Mouse (Mus musculus): ENCODE measurements around the gene Vgf. TPM values are rescaled to one million over a fixed set of nuclear protein-coding genes. Genes with fewer than 3 reads are reported as not detected.
A peak's percentile ranks its signal among the peaks of the same experiment; 100 is the strongest.

Vgf gene
- total RNA-seq, 1 experiment from 2014 or later: not detected

DNA sequence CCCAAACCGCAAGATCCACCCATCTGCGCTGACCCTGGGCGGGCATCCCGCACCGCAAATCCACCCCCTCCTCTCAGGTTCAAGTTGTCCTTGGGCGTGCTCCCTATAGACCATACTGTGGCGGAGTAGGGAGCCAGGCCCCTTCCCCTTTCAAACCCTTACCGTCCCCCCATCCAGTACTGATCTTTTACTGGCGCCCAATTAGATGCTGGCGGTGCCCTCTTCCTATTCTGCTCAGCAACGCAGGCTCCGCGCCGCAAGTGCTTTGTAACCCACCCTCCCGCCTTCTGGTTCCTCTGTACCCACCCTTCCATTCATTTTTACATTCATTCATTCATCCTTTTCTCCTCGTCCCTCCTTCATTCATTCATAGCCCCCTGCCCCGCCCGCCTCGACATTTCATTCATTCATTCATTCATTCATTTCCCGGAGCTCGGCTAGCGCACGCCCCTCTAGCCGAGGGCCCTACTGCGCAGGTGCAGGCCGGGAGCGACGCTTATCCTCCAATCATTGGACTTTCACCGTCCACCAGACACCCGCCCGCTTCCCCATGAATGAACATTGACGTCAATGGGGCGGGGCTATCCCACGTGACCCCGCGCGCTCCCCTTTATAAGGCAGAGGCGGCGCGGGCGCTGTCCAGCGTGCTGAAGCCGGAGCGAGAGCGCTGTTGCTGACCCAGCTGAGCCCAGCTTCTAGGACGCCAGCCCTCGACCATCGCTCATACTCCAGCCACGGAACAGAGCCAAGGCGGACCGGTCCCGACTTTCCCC is 3.6 kb downstream of the Vgf start:
- peak; percentile 70 for ATAC-seq (replicated peaks; ENCODE audit: low read depth, poor library complexity, severe bottlenecking)

DNA sequence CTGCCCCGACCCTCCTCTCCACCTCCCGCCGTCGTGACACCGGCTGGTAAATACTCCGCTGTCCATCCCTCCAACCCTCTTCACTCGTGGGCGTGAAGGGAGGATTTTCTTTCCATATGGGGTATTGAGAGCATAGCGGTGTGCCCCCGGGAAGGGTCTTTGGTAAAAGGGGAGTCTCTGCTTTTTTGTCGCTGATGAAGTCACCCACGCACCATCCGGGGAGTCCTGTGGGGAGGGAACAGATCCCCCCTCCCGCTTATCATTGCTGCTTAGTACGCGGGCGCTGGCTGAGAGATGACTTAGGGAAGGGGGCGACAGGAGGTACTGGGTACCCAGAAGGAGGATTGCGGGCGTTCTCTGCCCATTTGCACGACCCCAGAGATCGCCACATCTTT is 4.2 kb downstream of the Vgf start:
- ATAC-seq (replicated peaks; ENCODE audit: low read depth, poor library complexity, severe bottlenecking): no peak

DNA sequence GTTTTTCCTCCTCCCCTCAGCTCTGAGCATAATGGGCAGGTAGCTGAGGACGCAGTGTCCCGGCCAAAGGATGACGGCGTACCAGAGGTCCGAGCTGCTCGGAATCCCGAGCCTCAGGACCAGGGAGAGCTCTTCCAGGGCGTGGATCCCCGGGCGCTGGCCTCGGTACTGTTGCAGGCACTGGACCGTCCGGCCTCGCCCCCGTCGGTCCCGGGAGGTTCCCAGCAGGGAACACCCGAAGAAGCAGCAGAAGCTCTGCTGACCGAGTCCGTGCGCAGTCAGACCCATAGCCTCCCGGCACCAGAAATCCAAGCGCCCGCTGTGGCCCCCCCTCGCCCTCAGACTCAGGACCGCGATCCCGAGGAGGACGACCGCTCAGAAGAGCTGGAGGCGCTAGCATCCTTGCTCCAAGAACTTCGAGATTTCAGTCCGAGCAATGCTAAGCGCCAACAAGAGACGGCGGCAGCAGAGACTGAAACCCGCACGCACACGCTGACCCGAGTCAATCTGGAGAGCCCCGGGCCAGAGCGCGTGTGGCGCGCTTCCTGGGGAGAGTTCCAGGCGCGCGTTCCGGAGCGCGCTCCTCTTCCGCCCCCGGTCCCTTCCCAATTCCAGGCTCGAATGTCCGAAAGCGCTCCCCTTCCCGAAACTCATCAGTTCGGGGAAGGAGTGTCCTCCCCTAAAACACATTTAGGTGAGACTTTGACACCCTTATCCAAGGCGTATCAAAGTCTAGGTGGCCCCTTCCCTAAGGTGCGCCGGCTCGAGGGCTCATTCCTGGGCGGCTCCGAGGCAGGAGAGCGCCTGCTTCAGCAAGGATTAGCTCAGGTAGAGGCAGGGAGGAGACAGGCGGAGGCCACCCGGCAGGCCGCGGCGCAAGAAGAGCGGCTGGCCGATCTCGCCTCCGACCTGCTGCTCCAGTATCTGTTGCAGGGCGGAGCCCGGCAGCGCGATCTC is 5.2 kb downstream of the Vgf start:
- ATAC-seq (replicated peaks; ENCODE audit: low read depth, poor library complexity, severe bottlenecking): no peak

DNA sequence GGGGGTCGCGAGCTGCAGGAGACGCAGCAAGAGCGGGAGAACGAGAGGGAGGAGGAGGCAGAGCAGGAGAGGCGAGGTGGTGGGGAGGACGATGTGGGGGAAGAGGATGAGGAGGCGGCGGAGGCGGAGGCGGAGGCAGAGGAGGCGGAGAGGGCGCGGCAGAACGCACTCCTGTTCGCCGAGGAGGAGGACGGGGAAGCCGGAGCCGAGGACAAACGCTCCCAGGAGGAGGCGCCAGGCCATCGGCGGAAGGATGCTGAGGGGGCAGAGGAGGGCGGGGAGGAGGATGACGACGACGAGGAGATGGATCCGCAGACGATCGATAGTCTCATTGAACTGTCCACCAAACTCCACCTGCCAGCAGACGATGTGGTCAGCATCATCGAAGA is 5.8 kb downstream of the Vgf start:
- ATAC-seq (replicated peaks; ENCODE audit: low read depth, poor library complexity, severe bottlenecking): no peak

DNA sequence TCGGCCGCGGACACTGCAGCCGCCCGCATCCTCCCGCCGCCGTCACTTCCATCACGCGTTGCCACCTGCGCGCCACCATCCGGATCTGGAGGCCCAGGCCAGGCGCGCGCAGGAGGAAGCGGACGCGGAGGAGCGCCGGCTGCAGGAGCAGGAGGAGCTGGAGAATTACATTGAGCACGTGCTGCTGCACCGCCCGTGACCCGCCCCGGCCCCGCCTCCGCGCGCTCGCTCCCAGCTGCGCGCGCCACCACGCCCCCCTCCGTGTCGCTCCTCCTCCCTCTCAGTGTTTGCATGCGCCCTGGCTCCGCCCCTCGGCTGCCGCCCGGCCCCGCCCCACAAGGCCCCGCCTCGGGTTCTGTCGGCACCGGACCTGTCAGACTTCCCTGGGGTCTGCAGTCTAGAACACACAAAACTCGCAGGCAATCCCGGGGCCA is 6.5 kb downstream of the Vgf start:
- ATAC-seq (replicated peaks; ENCODE audit: low read depth, poor library complexity, severe bottlenecking): peak; percentile 55

DNA sequence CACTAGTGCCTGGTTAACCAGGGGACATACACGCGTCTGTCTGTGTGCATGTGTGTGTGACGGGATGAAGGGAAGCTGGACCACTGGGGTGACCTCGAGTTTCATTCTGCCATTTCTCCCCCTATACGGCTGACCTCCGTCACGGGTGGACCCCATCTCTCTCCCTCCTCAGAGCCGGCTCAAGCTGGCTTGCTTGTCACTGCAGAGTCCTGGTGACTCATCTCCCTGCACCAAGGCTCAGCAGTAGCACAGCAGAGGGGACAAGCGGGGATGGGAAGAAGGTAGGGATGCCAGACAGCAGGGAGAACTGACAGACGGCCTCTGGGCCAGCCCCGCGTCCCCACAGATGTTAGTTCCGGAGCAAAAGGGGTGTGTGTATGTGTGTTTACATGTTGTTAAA is 10.0 kb downstream of the Vgf start:
- no peak for ATAC-seq (replicated peaks; ENCODE audit: low read depth, poor library complexity, severe bottlenecking)

DNA sequence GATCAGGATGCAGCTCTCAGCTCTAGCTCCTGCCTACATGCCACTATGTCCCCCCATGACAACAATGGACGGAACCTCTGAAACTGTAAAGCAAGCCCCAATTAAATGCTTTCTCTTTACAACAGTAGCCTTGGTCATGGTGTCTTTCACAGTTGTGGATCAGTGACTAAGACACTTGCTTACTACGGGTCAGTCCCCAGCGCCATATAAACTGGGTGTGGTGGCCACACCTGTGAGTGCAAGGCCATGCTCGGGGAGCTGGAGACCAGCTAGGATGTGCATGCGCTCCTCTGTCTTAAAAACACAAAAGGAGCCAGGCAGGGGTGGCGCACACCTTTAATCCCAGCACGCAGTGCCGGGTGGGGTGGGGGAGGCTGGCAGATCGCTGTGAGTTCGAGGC is 13.3 kb downstream of the Vgf start:
- no peak for ATAC-seq (replicated peaks; ENCODE audit: low read depth, poor library complexity, severe bottlenecking)

DNA sequence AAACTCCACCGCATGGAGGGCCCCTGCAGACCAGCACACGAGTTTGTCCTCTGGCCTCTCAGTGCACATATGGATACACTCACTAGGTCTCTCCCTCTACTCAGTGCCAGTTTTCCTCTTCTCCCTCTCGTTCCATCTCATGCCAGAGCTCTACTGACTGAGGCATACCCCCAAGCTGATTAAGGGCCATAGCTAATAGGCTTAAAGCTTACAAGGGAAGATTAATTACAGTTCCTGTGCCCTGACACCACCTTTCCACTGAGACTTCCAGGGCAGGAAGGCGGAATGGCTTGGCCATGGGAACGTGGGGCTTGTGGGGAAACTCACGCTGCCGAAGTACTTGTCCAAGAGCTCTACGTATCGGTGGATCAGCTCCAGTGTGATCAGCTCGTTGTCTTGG is 15.2 kb downstream of the Vgf start:
- no peak for ATAC-seq (replicated peaks; ENCODE audit: low read depth, poor library complexity, severe bottlenecking)

DNA sequence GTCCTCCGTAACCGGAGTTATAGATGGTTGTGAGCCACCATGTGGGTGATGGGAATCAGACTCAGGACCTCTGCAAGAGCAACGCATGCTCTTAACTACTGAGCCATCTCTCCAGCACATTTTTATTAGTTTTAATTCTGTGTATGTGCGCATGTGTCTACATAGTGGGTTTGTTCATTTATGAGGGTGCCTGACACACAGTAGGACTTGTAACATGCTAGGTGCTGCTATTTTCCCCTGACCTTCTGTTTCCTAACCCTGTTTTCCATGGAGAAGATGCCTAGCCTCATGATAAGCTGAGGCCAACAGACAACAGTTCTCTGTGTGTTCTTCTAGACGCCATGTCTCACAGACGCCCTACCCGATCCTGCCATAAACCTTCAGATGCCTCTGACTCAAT is 17.8 kb downstream of the Vgf start:
- ATAC-seq (replicated peaks; ENCODE audit: low read depth, poor library complexity, severe bottlenecking): no peak

DNA sequence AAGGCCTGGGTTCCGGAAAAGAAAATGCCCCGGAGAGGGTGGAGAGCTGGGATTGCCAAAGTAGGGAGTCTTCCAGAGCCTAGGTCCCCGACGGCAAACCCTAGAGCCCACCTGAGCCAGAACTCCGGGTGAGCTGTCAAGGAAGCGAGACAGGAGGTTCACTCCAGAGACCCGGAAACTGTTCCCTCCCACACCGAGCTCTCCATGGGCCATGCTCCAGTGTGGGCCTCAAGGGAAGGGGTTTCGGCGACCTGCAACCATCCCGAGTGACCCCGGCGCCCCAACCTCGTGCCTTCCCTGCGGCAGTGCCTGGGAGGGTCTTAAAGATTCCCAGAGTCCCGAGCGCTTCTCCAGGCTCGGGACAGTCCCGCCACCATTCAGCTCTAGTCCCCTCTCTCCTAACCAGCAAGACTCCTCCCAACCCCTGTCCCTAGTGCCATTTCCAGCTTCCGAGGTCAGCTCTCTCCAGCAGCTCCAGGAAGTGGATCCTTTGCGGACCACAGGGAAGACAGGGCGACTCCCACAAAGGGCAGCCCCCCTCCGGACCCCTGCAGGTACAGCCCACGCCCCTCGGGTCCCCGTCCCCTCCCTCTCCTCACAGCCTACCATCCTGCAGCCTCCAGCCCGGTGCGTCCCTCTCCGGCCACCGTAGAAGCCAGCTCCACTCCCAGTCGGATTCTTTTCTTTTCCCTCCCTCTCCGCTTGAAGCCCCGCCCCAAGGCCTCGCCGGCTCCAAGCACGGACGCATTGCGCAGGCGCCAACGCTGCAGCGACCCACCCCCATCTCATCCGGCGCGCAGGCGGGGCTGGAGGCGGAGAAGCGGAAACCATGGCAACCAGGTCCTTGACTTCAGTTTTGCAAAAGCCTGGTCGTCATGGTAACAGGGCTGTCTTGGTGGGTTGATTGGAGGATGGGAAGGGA is 19.5 kb downstream of the Vgf start, which contains the start of gene Ap1s1:
Ap1s1 (minus strand) TSS at position 734 of the 922 bp plus-strand sequence.
- peak; percentile 93 for ATAC-seq (replicated peaks; ENCODE audit: low read depth, poor library complexity, severe bottlenecking)

DNA sequence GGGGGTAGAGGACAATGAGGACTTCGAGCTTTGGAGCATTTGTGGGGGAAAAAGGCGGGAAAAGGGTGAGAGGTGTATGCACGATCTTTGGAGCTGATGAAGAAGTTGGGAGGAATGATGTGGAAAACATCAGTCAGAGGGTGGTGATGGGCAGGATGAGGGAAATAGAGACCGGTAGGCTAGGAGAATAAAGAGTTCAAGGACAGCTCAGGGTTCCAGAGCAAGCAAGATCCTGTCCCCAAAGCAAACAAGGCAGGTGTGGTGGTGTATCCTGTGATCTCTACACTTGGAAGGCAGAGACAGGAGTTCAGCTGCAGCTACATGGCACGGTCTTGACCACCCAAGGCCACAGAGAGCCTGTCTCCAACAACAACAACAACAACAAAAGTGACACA is 20.1 kb downstream of the Vgf start:
- ATAC-seq (replicated peaks; ENCODE audit: low read depth, poor library complexity, severe bottlenecking): no peak

DNA sequence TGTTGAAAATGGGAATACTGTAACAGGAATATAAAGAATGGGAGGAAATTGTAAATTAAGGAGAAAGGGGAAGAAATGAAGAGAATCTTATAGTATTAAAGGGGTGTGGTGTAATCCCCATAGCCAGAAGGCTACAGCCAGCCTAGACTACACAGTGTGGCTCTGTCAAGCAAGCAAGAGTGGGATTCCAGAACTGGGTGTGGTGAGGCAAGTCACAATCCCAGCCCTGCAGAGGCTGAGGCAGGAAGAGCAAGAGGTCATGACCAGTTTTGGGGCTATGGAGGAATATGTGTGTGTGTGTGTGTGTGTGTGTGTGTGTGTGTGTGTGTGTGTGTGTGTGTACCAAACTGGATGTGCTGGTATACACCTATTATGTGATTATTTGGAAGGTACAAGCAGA is 20.8 kb downstream of the Vgf start:
- ATAC-seq (replicated peaks; ENCODE audit: low read depth, poor library complexity, severe bottlenecking): no peak

DNA sequence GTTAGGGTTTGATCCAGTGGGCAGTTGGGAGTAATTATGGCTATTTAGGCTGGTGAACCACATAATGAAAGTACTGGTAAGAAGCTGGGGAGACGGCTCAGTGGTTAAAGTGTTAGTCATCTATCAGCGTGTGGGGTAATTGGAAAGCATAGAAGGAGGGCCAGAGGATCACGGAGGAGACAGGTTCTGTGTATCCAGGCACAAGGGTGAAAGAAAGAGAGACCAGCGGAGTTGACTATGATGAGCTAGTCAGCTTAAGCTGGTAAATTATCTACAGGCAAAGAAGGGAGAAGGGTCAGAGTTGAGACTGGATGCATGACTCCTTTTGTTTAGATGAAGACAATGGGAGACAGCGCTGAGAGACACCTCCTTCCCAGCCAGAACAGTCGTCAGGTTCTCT is 24.9 kb downstream of the Vgf start:
- ATAC-seq (replicated peaks; ENCODE audit: low read depth, poor library complexity, severe bottlenecking): no peak

DNA sequence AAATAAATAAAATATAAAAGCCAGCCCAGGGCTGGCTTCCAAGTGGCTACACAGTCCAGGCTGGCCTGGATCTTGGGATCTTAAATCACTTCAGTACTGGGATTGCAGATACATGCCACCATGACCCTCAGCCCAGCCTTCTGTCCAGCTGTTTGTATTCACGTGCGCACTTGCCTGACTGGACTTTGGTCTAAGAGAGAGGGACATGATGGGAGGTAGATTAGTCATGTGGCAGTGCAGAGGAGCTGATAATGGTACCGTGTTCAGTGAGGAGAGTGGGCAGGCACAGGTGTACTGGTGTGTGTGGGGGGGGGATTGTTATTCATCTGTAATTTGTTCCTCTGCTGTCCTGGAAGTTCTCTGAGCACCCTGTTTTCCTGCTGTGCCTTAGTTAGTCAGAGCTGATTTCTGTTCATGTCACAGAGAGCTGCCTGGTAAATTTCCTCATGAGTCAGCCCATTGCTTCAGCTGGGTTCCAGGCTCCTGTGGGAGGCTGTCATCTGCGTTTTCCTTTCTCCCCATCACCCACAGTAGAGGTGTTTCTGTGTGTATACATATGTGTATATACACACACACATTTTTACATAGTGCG is 25.8 kb downstream of the Vgf start:
- ATAC-seq (replicated peaks; ENCODE audit: low read depth, poor library complexity, severe bottlenecking): no peak

DNA sequence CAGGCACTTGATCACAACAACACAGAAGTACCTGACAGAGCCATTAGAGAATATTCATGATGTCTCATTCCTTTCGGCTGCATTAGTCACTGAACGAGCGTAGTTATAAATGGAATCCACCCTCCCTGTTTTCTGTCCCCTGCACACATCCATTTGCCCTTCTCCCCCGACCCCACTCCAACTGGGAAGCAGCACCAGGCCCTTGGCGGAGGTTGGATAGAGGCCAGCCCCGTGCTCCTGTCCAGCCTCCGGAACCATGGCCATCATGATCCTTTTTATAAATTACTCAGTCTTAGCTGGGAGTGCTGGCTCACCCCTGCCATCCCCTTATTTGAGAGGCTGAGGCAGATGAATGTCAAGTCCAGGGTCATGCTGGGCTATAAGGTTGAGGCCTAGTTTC is 28.1 kb downstream of the Vgf start:
- no peak for ATAC-seq (replicated peaks; ENCODE audit: low read depth, poor library complexity, severe bottlenecking)

DNA sequence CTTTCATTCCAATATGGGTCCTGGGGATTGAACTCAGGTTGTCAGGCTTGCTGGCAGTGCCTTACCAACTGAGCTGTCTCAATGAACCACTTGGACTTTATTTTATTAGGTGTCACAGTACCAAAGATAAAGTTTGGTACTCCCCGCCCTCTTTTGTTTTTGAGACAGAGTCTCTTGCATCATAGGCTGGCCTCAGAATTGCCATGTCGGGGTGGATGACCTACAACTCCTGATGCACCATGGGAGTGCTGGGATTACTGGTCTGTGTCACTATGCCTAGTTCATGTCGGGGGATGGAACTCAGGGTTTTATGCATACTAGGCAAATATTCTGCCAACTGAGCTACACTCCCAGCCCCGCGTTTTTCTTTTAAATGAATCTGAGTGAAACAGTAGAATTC is 28.7 kb downstream of the Vgf start:
- no peak for ATAC-seq (replicated peaks; ENCODE audit: low read depth, poor library complexity, severe bottlenecking)

DNA sequence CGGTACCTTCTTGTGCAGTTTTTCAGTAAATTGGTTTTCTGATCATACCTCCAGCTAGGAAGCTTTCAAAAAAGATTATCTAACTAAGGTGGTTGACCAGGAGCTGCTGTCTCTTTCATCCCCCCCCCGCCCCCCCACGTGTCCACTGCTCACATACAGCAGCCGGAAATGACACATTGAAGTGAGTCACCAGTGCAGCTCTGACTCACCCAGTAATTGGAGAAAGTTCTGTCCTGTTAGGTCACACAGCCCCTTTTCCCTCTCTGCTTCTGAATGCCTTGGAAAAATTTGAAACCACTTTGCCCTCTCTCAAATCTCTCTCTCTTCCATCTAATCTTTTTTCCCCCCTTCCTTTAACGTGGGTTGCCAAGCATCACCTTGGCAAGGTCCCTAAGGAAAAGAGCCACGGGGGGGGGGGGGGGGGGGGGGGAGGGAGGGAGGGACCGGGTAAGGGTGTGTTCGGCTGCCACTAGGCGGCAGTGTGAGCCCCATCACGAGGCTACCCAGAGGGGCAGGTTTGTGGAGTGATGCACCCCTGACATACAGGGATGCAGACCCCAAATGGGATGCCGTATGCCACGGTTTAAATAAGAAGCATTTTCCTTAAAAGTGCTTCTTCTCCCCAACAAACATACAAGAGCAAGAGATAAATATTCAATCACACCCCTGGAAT is 35.8 kb downstream of the Vgf start:
- ATAC-seq (replicated peaks; ENCODE audit: low read depth, poor library complexity, severe bottlenecking): no peak; the same call in 1 of the 2 replicates

DNA sequence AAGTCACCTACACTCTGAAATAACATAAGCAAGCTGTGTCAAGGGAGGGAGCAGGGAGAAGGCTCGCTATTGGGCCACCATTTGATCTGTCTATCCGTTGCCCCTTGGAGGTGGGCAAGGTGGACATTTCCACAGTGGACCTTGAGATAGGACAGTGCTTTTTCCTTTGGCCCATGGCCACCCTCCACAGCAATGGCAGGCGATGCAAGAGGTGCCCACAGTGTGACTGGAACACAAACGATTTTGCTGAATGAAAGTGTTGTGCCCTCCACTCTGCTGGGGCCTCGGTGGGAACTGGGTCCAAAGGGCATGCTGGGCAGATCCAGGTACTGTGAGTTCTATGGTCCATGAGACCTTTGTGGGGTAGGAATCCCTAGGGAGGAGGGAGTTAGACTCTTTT is 36.4 kb downstream of the Vgf start:
- ATAC-seq (replicated peaks; ENCODE audit: low read depth, poor library complexity, severe bottlenecking): no peak

DNA sequence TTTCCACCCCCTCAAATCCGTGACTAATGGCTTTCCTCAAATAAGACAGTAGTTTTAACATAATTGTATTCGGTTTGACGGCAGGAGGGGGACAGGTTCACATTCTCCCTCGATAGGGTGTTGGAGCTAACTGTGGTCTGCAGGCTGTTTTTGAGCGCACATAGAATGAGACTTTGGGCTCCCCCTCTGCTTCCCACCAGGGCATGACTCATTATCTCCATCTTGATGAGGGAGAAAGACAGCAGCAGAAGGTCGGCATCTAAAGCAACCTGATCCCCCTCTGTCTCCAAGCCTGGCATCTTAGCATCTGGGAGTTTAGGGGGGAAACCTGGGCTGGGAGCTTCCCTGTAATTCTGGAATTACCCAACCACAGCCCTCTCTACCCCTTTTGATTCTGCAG is 39.3 kb downstream of the Vgf start:
- ATAC-seq (replicated peaks; ENCODE audit: low read depth, poor library complexity, severe bottlenecking): no peak
